Mouse (Mus musculus) heart, postnatal 0 days (tissue): ENCODE measurements around the gene Mmp25. TPM values are rescaled to one million over a fixed set of nuclear protein-coding genes. Genes with fewer than 3 reads are reported as not detected.

Source experiments
- ATAC-seq: fragments of 200-750 bp; cut with Nextera tagmentation; 2 replicates; pipeline ENCODE4 v1.8.0; 2017; ENCODE audit warnings: low read depth, moderate number of reproducible peaks, moderate library complexity; ENCODE audit not compliant: insufficient read depth
- DNase-seq: peaks from one replicate; pipeline ENCODE4 v3.0.0-alpha.2; 2016; ENCODE audit warnings: low spot score
- H3K27ac ChIP-seq: fragments of 300-500 bp; sonication (generic); 2 replicates; pipeline ENCODE4 v1.5.1; 2014; ENCODE audit warnings: low read depth, mild to moderate bottlenecking
- H3K27me3 ChIP-seq: fragments of 300-500 bp; sonication (generic); 2 replicates; pipeline ENCODE4 v1.6.1; 2014; ENCODE audit warnings: low read length, mixed read lengths; ENCODE audit not compliant: control insufficient read depth, insufficient read depth
- H3K36me3 ChIP-seq: fragments of 300-500 bp; sonication (generic); replicated peaks from 2 replicates; pipeline ENCODE4 v1.6.1; 2014; ENCODE audit warnings: low read length, mixed read lengths; ENCODE audit not compliant: control insufficient read depth, insufficient read depth
- H3K4me1 ChIP-seq: fragments of 300-500 bp; sonication (generic); 2 replicates; pipeline ENCODE4 v1.6.1; 2014; ENCODE audit warnings: antibody characterized with exemption; ENCODE audit not compliant: control insufficient read depth, insufficient read depth
- H3K4me2 ChIP-seq: fragments of 300-500 bp; sonication (generic); 2 replicates; pipeline ENCODE4 v1.6.1; 2014; ENCODE audit warnings: low read depth, mild to moderate bottlenecking, low read length, moderate library complexity
- H3K4me3 ChIP-seq: fragments of 300-500 bp; sonication (generic); 2 replicates; pipeline ENCODE4 v1.5.1; 2014; ENCODE audit warnings: low read depth, low read length
- H3K9ac ChIP-seq: fragments of 300-500 bp; sonication (generic); replicated peaks from 2 replicates; pipeline ENCODE4 v1.6.1; 2014; ENCODE audit warnings: low read depth, low read length, mixed read lengths
- H3K9me3 ChIP-seq: fragments of 300-500 bp; sonication (generic); replicated peaks from 2 replicates; pipeline ENCODE4 v1.6.1; 2016; ENCODE audit warnings: low read length; ENCODE audit not compliant: control insufficient read depth
- CTCF ChIP-seq: IDR thresholded peaks from 2 replicates; pipeline ENCODE4 v1.5.1; 2016; ENCODE audit warnings: antibody characterized with exemption, control low read depth, low read depth
- EP300 ChIP-seq: IDR thresholded peaks from 2 replicates; pipeline ENCODE4 v1.6.1; 2016; ENCODE audit warnings: antibody characterized with exemption, low read depth
- WGBS: fragments of 180-500 bp; shearing (Covaris S2); extraction: QIAGEN DNeasy Blood & Tissue Kit; methylation state at CpG from one replicate; pipeline ENCODE4 v1.1.7; 2014; 5-methylcytosine and 5-hydroxymethylcytosine counted together
- polyA plus RNA-seq: library from polyadenylated mRNA; unstranded; fragments of >200 nt; fragmentation: Nextera tagmentation; extraction: Ambion mirVana; gene quantifications from 2 replicates; pipeline ENCODE4 v1.2.1, GENCODE M21; 2015
- total RNA-seq: library from RNA; depleted of rRNA; stranded (reverse); fragments of >200 nt; gene quantifications from 2 replicates; pipeline ENCODE4 v1.2.3, GENCODE M21; 2014; ENCODE audit warnings: low replicate concordance

Mmp25 gene
- total and polyA plus RNA-seq, 2 experiments from 2014 or later: 0.25 to 0.88 TPM

GRCm38 (mm10) chr17:23651363-23651762, 6.3 kb upstream of the Mmp25 start:
- TF ChIP-seq EP300 (no peak), CTCF (no peak)
- ATAC-seq: no peak

GRCm38 (mm10) chr17:23645894-23646293, 817 bp upstream of the Mmp25 start:
- H3K27me3 ChIP-seq: peaks cover 13% of the 10 kb centered on the region
- no peak for ATAC-seq

More at GRCm38 (mm10) chr17:23651363-23651762, 6.3 kb upstream of the Mmp25 start:
- DNase-seq: no peak
- H3K27me3 ChIP-seq: no peaks in the 10 kb centered on the region
- no peaks in the 10 kb centered on the region for H3K36me3 ChIP-seq
- no peaks in the 10 kb centered on the region for H3K9me3 ChIP-seq
- H3K4me2 ChIP-seq: no peak overlapping the region
- 67% methylated on average over 6 of the region's 6 CpGs for WGBS
- no peak overlapping the region for H3K9ac ChIP-seq
- H3K4me3 ChIP-seq: no peak overlapping the region
- no peaks in the 10 kb centered on the region for H3K4me1 ChIP-seq
- no peak overlapping the region for H3K27ac ChIP-seq

GRCm38 (mm10) chr17:23631241-23631640, 13.8 kb downstream of the Mmp25 start:
- no peak for TF ChIP-seq CTCF
- TF ChIP-seq EP300: no peak
- no peaks in the 10 kb centered on the region for H3K9me3 ChIP-seq
- no peaks in the 10 kb centered on the region for H3K36me3 ChIP-seq
- ATAC-seq (no peak), DNase-seq (no peak)
- WGBS: 71% methylated on average over 8 of the region's 8 CpGs
- H3K4me2 ChIP-seq: no peak overlapping the region
- H3K27ac ChIP-seq: no peak overlapping the region
- H3K9ac ChIP-seq: no peak overlapping the region
- H3K4me3 ChIP-seq: no peak overlapping the region
- 0 out of 2 replicates have a peak, but pooled peaks cover 18% of the 10 kb centered on the region for H3K27me3 ChIP-seq
- H3K4me1 ChIP-seq: no peaks in the 10 kb centered on the region

More at GRCm38 (mm10) chr17:23645894-23646293, 817 bp upstream of the Mmp25 start:
- Histone ChIP-seq H3K27ac (no peak overlapping the region), H3K9ac (no peak overlapping the region), H3K36me3 (no peaks in the 10 kb centered on the region), H3K4me2 (no peak overlapping the region), H3K4me1 (peaks cover 8% of the 10 kb centered on the region; the same call in 1 of the 2 replicates), H3K4me3 (no peak overlapping the region), H3K9me3 (no peaks in the 10 kb centered on the region)
- 24% methylated on average over 10 of the region's 10 CpGs for WGBS
- TF ChIP-seq CTCF (no peak), EP300 (no peak)
- DNase-seq: peak; percentile 17

- WGBS: 15% methylated on average over 22 of the region's 22 CpGs
- DNase-seq (peak; percentile 61), ATAC-seq (peak; percentile 86)
- 0 out of 2 replicates have a peak overlapping the region, but pooled peaks have one; percentile 19 for H3K4me3 ChIP-seq
- 0 out of 2 replicates have a peak, but pooled peaks cover 12% of the 10 kb centered on the region for H3K27me3 ChIP-seq
- no peaks in the 10 kb centered on the region for H3K9me3 ChIP-seq
- no peak overlapping the region for H3K27ac ChIP-seq
- no peaks in the 10 kb centered on the region for H3K4me1 ChIP-seq
- H3K4me2 ChIP-seq: peak overlapping the region; percentile 56
- H3K9ac ChIP-seq: no peak overlapping the region
- H3K36me3 ChIP-seq: no peaks in the 10 kb centered on the region
- no peak for TF ChIP-seq EP300
- peak; percentile 82 for TF ChIP-seq CTCF
These were observed 14.7 kb downstream of the Mmp25 start for GRCm38 (mm10) chr17:23630195-23631020.

- H3K4me1 ChIP-seq: no peaks in the 10 kb centered on the region
- no peak overlapping the region for H3K4me2 ChIP-seq
- no peak overlapping the region for H3K4me3 ChIP-seq
- TF ChIP-seq CTCF (no peak), EP300 (no peak)
- 33% methylated on average over 7 of the region's 7 CpGs for WGBS
- H3K9me3 ChIP-seq: no peaks in the 10 kb centered on the region
- no peak overlapping the region for H3K9ac ChIP-seq
- no peak overlapping the region for H3K27ac ChIP-seq
- no peak for DNase-seq
- no peaks in the 10 kb centered on the region for H3K36me3 ChIP-seq
- ATAC-seq: no peak
- H3K27me3 ChIP-seq: 0 out of 2 replicates have a peak, but pooled peaks cover 9% of the 10 kb centered on the region
These were observed 17.3 kb downstream of the Mmp25 start for GRCm38 (mm10) chr17:23627813-23628212.
